Mouse (Mus musculus) heart, adult 11 months (tissue): ENCODE measurements at regions not wholly inside any gene's neighbourhood (a gene's known extent, or its start where the extent isn't known, plus 50 kb on each side); places are given as distances from the start of the nearest gene placed in this dataset.

Experiments
- DNase-seq: peaks from one replicate; pipeline ENCODE4 v3.0.0; 2022

- DNase-seq, result no peak
These were observed 55.3 kb upstream of the Plekha5 start for GRCm38 (mm10) chr6:140368354-140369069.

GRCm38 (mm10) chr6:140367303-140367702, 56.6 kb upstream of the Plekha5 start:
- no peak for DNase-seq

GRCm38 (mm10) chr6:140366791-140367190, 57.1 kb upstream of the Plekha5 start:
- DNase-seq, result no peak

- DNase-seq, result no peak
These were observed 62.9 kb upstream of the Plekha5 start for GRCm38 (mm10) chr6:140360996-140361395.

- DNase-seq, result no peak
These were observed 66.0 kb upstream of the Plekha5 start for GRCm38 (mm10) chr6:140357901-140358300.

- DNase-seq, result no peak
These were observed 66.6 kb upstream of the Plekha5 start for GRCm38 (mm10) chr6:140357300-140357699.

- DNase-seq, result no peak
These were observed 69.8 kb upstream of the Plekha5 start for GRCm38 (mm10) chr6:140354082-140354481.

GRCm38 (mm10) chr6:140353610-140354009, 70.2 kb upstream of the Plekha5 start:
- no peak for DNase-seq

GRCm38 (mm10) chr6:140351365-140352095, 72.3 kb upstream of the Plekha5 start:
- DNase-seq, result no peak

- DNase-seq, result peak; percentile 51
These were observed 75.3 kb upstream of the Plekha5 start for GRCm38 (mm10) chr6:140348578-140348977.

GRCm38 (mm10) chr6:140346929-140347328, 76.9 kb upstream of the Plekha5 start:
- peak; percentile 65 for DNase-seq

- peak; percentile 60 for DNase-seq
These were observed 80.2 kb upstream of the Plekha5 start for GRCm38 (mm10) chr6:140343638-140344037.

GRCm38 (mm10) chr6:140342881-140343280, 81.0 kb upstream of the Plekha5 start:
- DNase-seq, result peak; percentile 57

GRCm38 (mm10) chr6:140339731-140340130, 84.1 kb upstream of the Plekha5 start:
- DNase-seq, result peak; percentile 55

GRCm38 (mm10) chr6:140337897-140338749, 85.7 kb upstream of the Plekha5 start:
- DNase-seq, result peak; percentile 79

GRCm38 (mm10) chr6:140337083-140337491, 86.8 kb upstream of the Plekha5 start:
- peak; percentile 88 for DNase-seq

GRCm38 (mm10) chr6:140336414-140336941, 87.4 kb upstream of the Plekha5 start:
- peak; percentile 88 for DNase-seq

- DNase-seq, result peak; percentile 44
These were observed 90.5 kb upstream of the Plekha5 start for GRCm38 (mm10) chr6:140333397-140333796.

- DNase-seq, result no peak
These were observed 115.2 kb upstream of the Plekha5 start for GRCm38 (mm10) chr6:140308641-140309040.

GRCm38 (mm10) chr6:140306811-140307558, 116.9 kb upstream of the Plekha5 start:
- DNase-seq, result peak; percentile 17

- peak; percentile 30 for DNase-seq
These were observed 119.7 kb upstream of the Plekha5 start for GRCm38 (mm10) chr6:140304105-140304504.

- peak; percentile 96 for DNase-seq
These were observed 123.2 kb upstream of the Plekha5 start for GRCm38 (mm10) chr6:140300470-140301145.
